Mouse (Mus musculus): Measurements from ENCODE around the gene 9530053A07Rik. TPM values are rescaled to one million over a fixed set of nuclear protein-coding genes. Genes with fewer than 3 reads are reported as not detected.

Gene 9530053A07Rik
- polyA plus RNA-seq, 2 experiments from 2014 or later, result not detected

Other genes with a start within 250 kb of the 9530053A07Rik start
- 10 to 100 TPM in 1 of 2 experiments, 1 to 10 TPM in 1; 8.3 to 10.0 TPM for gene Zfp974, start 200.0 kb upstream of the 9530053A07Rik start, polyA plus RNA-seq (2017; shearing (Covaris generic))
- gene Zfp780b, start 150.3 kb upstream of the 9530053A07Rik start, polyA plus RNA-seq (2017; shearing (Covaris generic)), result 10 to 100 TPM; 36.1 to 37.0 TPM
- 1 to 10 TPM; 4.2 to 5.2 TPM for gene Zfp850, start 115.4 kb upstream of the 9530053A07Rik start, polyA plus RNA-seq (2017; shearing (Covaris generic))
- 100 to 1,000 TPM; 203 to 249 TPM for gene Psmc4, start 79.4 kb upstream of the 9530053A07Rik start, polyA plus RNA-seq (2017; shearing (Covaris generic))
- not detected for gene Fcgbp, start 58.2 kb upstream of the 9530053A07Rik start, polyA plus RNA-seq (2017; shearing (Covaris generic))
- gene Fbl, start 40.2 kb downstream of the 9530053A07Rik start, polyA plus RNA-seq (2017; shearing (Covaris generic)), result 10 to 100 TPM; 53.5 to 57.0 TPM
- under 1 TPM; 0.54 to 0.63 TPM for gene Dyrk1b, start 50.0 kb downstream of the 9530053A07Rik start, polyA plus RNA-seq (2017; shearing (Covaris generic))
- under 1 TPM in 1 of 2 experiments, not detected in 1; 0.62 TPM for gene Eid2, start 138.4 kb downstream of the 9530053A07Rik start, polyA plus RNA-seq (2017; shearing (Covaris generic))
- 1 to 10 TPM in 1 of 2 experiments, under 1 TPM in 1; 0.94 to 1.8 TPM for gene Eid2b, start 148.3 kb downstream of the 9530053A07Rik start, polyA plus RNA-seq (2017; shearing (Covaris generic))
- gene Selenov, start 161.7 kb downstream of the 9530053A07Rik start, polyA plus RNA-seq (2017; shearing (Covaris generic)), result not detected
- not detected for gene Dll3, start 172.8 kb downstream of the 9530053A07Rik start, polyA plus RNA-seq (2017; shearing (Covaris generic))
- 10 to 100 TPM; 35.3 to 36.3 TPM for gene Timm50, start 182.6 kb downstream of the 9530053A07Rik start, polyA plus RNA-seq (2017; shearing (Covaris generic))
- gene Supt5, start 209.3 kb downstream of the 9530053A07Rik start, polyA plus RNA-seq (2017; shearing (Covaris generic)), result 100 to 1,000 TPM; 121 to 229 TPM
- gene Rps16, start 221.2 kb downstream of the 9530053A07Rik start, polyA plus RNA-seq (2017; shearing (Covaris generic)), result 1,000 to 10,000 TPM; 1,259 to 1,457 TPM
- 100 to 1,000 TPM in 1 of 2 experiments, 10 to 100 TPM in 1; 65.5 to 110 TPM for gene Plekhg2, start 243.1 kb downstream of the 9530053A07Rik start, polyA plus RNA-seq (2017; shearing (Covaris generic))